Mouse (Mus musculus) olfactory bulb, adult 2 months (tissue): ENCODE measurements around the gene Pax5. TPM values are rescaled to one million over a fixed set of nuclear protein-coding genes. Genes with fewer than 3 reads are reported as not detected.

Experiments used
- H3K27ac ChIP-seq: fragments of 200-500 bp; 2 replicates; pipeline ENCODE4 v1.5.1; 2012; ENCODE audit warnings: low read depth, low read length; ENCODE audit not compliant: insufficient read depth
- H3K4me1 ChIP-seq: fragments of 200-500 bp; 2 replicates; pipeline ENCODE4 v1.6.1; 2012; ENCODE audit warnings: low read length; ENCODE audit not compliant: control insufficient read depth, insufficient read depth
- H3K4me3 ChIP-seq: fragments of 200-500 bp; 2 replicates; pipeline ENCODE4 v1.5.1; 2012; ENCODE audit warnings: mild to moderate bottlenecking, low read depth, low read length, moderate library complexity; ENCODE audit not compliant: insufficient read depth
- CTCF ChIP-seq: fragments of 200-500 bp; IDR thresholded peaks from 2 replicates; pipeline ENCODE4 v1.5.1; 2012; ENCODE audit warnings: low read depth, mild to moderate bottlenecking, low read length, moderate library complexity; ENCODE audit not compliant: insufficient read depth
- POLR2A ChIP-seq: fragments of 200-500 bp; IDR thresholded peaks from 2 replicates; pipeline ENCODE4 v1.6.1; 2012; ENCODE audit warnings: mild to moderate bottlenecking, low read depth, low read length, moderate library complexity; ENCODE audit not compliant: insufficient read depth
- WGBS: fragments of 180-500 bp; shearing (Covaris S2); methylation state at CpG from one replicate; pipeline ENCODE4 v1.1.7; 2018; 5-methylcytosine and 5-hydroxymethylcytosine counted together
- polyA plus RNA-seq: library from polyadenylated mRNA; stranded (reverse); fragments of >200 nt; gene quantifications from 2 replicates; pipeline ENCODE4 v1.2.4, GENCODE M21; 2012; ENCODE audit warnings: low replicate concordance; ENCODE audit not compliant: missing spikeins, insufficient read depth, insufficient read length

Gene Pax5
- polyA plus RNA-seq, 1 experiment: not detected

- Histone ChIP-seq H3K27ac (no peak overlapping the region), H3K4me3 (no peak overlapping the region), H3K4me1 (no peaks in the 10 kb centered on the region)
- WGBS: 90% methylated on average over 4 of the region's 4 CpGs
- no peak for TF ChIP-seq POLR2A
- TF ChIP-seq CTCF: no peak
Measured at GRCm38 (mm10) chr4:44582687-44583086, 127.6 kb downstream of the Pax5 start.

- WGBS: 75% methylated on average over 5 of the region's 5 CpGs
- Histone ChIP-seq H3K27ac (no peak overlapping the region), H3K4me3 (no peak overlapping the region), H3K4me1 (no peaks in the 10 kb centered on the region)
- TF ChIP-seq CTCF: no peak
- TF ChIP-seq POLR2A: no peak
Measured at GRCm38 (mm10) chr4:44578591-44578990, 131.7 kb downstream of the Pax5 start.

GRCm38 (mm10) chr4:44577293-44577692, 133.0 kb downstream of the Pax5 start:
- Histone ChIP-seq H3K4me1 (no peaks in the 10 kb centered on the region), H3K27ac (no peak overlapping the region), H3K4me3 (no peak overlapping the region)
- TF ChIP-seq CTCF (peak; percentile 43; the same call in 1 of the 2 replicates), POLR2A (no peak)
- WGBS: 54% methylated on average over 5 of the region's 5 CpGs

GRCm38 (mm10) chr4:44576786-44577185, 133.5 kb downstream of the Pax5 start:
- WGBS: 53% methylated on average over 5 of the region's 5 CpGs
- no peak overlapping the region for H3K4me3 ChIP-seq
- H3K27ac ChIP-seq: no peak overlapping the region
- TF ChIP-seq POLR2A: no peak
- H3K4me1 ChIP-seq: no peaks in the 10 kb centered on the region

- Histone ChIP-seq H3K4me1 (no peaks in the 10 kb centered on the region), H3K4me3 (no peak overlapping the region), H3K27ac (no peak overlapping the region)
- TF ChIP-seq CTCF: no peak
- no peak for TF ChIP-seq POLR2A
- 85% methylated on average over 5 of the region's 5 CpGs for WGBS
Measured at GRCm38 (mm10) chr4:44573017-44573416, 137.3 kb downstream of the Pax5 start.

GRCm38 (mm10) chr4:44572373-44572772, 137.9 kb downstream of the Pax5 start:
- no peak overlapping the region for H3K27ac ChIP-seq
- no peak for TF ChIP-seq CTCF
- no peak for TF ChIP-seq POLR2A
- H3K4me3 ChIP-seq: no peak overlapping the region
- 72% methylated on average over 5 of the region's 5 CpGs for WGBS
- H3K4me1 ChIP-seq: no peaks in the 10 kb centered on the region

GRCm38 (mm10) chr4:44569138-44569537, 141.1 kb downstream of the Pax5 start:
- Histone ChIP-seq H3K27ac (no peak overlapping the region), H3K4me3 (no peak overlapping the region), H3K4me1 (no peaks in the 10 kb centered on the region)
- 94% methylated on average over 10 of the region's 10 CpGs for WGBS
- no peak for TF ChIP-seq POLR2A
- TF ChIP-seq CTCF: no peak

GRCm38 (mm10) chr4:44568666-44569065, 141.6 kb downstream of the Pax5 start:
- WGBS: 93% methylated on average over 10 of the region's 10 CpGs
- no peak overlapping the region for H3K27ac ChIP-seq
- no peaks in the 10 kb centered on the region for H3K4me1 ChIP-seq
- TF ChIP-seq POLR2A (no peak), CTCF (no peak)
- H3K4me3 ChIP-seq: no peak overlapping the region

- TF ChIP-seq POLR2A (no peak), CTCF (no peak)
- 84% methylated on average over 8 of the region's 8 CpGs for whole genome bisulfite sequencing
Measured at GRCm38 (mm10) chr4:44566401-44566800, 143.9 kb downstream of the Pax5 start.

More at GRCm38 (mm10) chr4:44566401-44566800, 143.9 kb downstream of the Pax5 start:
- H3K4me1 ChIP-seq: no peaks in the 10 kb centered on the region
- H3K4me3 ChIP-seq: no peak overlapping the region
- no peak overlapping the region for H3K27ac ChIP-seq
